Mouse (Mus musculus): Measurements from ENCODE around the gene Shbg.
"Not testable (repeated sequence)": the region's sequence is repeated elsewhere in the genome, so short reads cannot be mapped to it uniquely, and the experiment has no call there.

Shbg gene

DNA sequence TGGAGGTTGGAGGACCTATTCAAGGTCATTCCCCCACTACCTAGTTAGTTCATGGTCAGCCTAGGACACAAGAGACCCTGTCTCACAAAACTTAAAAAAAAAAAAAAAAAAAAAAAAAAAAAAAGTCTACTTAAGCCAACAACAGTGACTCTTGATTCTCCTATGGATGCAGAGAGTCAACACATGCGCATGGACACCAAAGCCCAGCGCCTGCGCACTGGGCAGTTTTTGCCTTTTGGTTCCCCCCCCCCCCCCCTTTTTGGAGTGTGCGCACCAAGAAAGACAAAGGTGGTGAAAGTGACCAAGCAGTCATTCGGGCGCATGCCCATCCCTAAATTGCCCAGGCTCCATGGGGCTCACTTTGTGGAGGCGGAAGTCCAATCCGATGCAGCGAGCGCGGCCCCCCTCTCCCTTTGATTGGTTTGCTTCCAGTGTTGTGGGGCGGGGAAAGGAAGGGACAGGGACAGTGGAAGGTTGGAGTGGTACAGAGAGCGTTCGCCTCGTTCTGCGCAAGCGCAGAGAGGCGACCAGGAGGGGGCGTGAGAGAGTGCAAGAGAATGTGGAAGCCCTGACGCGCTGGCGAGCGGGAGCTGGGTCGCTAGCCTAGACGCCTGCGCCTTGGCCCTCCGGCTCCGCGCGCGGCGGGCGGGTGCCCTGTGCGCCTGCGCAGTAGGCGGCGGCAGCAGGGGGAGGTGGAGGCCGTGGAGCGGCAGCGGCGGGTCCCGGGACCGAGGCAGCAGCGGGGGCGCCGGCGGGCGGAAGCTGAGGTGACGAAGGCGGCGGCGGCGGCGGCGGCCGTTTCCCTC, 14.8 kb upstream of the Shbg start, which contains the start of gene Fxr2:
TSS of gene Fxr2 (plus strand) at position 707 of the 806 bp plus-strand sequence.
- DNase-seq (ENCODE audit: low spot score in 2 of 2): peak; percentile 100

DNA sequence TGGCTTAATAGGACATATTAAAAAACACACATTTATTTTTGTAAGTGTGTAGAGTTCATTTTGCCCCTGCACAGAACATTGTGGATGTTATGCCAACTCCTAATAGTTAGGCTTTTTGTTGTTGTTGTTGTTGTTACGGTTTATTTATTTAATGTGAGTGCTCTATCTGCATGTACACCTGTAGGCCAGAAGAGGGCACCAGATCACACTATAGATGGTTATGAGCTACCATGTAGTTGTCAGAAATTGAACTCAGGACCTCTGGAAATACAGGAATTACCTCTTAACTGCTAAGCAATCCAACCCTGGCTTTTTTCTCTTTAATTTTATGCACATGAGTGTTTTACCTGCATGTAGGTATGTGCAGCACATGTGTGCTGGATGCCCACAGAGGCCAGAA, 12.1 kb upstream of the Shbg start:
- DNase-seq (ENCODE audit: low spot score in 2 of 2): no peak

DNA sequence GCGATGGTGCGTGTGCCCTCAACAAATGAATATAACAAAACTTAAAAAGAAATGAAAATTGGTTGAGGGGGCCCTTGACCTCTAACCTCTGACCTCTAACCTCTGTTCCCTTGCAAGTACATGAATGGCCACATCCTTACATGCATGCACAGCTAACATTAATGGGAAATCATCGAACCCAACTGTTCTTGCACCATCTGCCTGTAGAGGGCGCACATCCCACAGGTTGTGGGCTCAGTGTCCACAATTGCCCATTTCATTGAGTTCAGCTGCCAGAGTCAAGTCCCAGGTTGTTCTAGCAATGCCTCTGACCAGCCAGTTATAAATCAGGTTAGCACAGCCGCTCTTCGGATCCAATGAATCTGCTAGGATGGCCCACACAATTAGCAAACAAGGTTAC, 10.6 kb upstream of the Shbg start:
- peak; percentile 81 to 88 for DNase-seq (ENCODE audit: low spot score in 2 of 2)

DNA sequence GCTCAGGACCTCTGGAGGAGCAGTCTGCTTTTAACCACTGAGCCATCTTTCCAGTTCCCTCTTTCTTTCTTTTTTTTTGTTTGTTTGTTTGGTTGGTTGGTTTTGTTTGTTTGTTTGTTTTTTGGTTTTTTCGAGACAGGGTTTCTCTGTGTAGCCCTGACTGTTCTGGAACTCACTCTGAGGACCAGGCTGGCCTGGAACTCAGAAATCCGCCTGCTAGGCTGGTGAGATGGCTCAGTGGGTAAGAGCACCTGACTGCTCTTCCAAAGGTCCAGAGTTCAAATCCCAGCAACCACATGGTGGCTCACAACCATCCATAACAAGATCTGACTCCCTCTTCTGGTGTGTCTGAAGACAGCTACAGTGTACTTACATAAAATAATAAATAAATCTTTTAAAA, 6.6 kb upstream of the Shbg start:
- not testable (repeated sequence) for DNase-seq (ENCODE audit: low spot score in 2 of 2)

DNA sequence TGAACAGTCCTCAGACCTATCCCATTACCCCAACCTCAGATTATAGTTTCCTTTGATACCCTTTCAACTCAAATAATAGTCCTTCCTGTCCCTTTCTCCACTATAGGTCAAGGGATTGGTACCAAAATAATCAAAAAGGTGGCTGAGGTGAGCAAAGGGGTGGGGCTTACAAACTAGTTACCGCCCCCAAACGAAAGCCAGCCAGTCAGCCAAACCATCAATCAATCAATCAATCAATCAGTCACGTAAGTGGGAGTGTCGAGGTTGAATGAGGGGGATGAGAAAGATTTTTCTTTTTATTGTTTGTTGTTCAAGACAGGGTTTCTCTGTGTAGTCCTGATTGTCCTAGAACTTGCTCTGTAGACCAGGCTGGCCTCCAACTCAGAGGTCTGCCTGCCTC, 5.3 kb upstream of the Shbg start:
- DNase-seq (ENCODE audit: low spot score in 2 of 2): no peak

DNA sequence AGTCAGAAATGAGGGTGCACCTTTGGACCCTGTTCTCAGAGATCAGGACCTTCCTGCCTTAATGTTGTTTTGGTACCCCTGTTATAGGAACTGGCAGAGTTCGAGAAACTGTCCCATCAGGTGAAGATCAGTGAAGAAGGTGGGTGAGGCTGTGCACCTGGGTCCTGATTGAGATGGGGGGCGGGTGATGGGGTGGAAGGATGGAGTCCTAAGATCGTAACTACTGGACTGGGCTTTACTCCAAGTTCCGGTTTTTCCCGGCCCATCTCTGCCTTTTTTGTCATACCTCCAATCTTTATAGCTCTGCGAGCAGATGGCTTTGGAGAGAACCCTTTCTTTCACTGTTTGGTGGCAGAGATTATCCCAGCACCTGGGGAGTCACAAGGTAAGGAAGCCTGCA, 4.7 kb upstream of the Shbg start:
- DNase-seq (ENCODE audit: low spot score in 2 of 2): no peak

DNA sequence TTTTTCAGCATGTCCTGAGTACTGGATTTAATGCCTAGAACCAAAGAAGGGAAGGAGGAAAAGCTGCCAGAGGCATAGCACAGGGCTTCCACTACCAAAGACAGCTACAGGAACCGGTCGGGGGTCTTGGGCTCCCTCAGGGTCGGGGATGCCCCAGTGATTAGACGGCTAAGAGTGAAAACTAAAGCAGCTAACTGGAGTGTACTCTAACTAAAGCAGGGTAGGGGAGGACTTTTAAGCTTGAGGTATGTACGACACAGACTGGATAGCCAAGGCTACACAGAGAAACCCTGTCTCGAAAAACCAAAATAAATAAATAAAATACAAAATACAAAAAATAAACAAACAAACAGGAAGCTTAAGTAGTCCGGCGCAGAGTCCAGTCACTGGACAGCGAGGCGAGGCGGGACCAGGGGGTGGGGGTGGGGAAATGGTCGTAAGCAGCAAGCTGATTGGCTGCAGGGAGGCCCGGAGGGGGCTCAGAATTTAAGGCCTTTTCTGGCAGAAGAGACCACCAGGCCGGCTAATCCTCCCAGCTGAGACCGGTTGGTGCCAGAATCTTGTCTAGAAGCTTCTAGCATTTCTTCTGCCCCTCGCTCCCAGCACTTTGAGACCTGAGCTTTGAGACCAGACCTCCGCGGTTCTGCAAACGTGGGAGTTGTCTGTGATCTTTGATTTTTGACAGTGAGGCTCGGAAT, 4.0 kb upstream of the Shbg start, which contains the start of gene Sat2:
TSS of gene Sat2 (plus strand) at position 454 of the 698 bp plus-strand sequence.
- no peak for DNase-seq (ENCODE audit: low spot score in 2 of 2)

DNA sequence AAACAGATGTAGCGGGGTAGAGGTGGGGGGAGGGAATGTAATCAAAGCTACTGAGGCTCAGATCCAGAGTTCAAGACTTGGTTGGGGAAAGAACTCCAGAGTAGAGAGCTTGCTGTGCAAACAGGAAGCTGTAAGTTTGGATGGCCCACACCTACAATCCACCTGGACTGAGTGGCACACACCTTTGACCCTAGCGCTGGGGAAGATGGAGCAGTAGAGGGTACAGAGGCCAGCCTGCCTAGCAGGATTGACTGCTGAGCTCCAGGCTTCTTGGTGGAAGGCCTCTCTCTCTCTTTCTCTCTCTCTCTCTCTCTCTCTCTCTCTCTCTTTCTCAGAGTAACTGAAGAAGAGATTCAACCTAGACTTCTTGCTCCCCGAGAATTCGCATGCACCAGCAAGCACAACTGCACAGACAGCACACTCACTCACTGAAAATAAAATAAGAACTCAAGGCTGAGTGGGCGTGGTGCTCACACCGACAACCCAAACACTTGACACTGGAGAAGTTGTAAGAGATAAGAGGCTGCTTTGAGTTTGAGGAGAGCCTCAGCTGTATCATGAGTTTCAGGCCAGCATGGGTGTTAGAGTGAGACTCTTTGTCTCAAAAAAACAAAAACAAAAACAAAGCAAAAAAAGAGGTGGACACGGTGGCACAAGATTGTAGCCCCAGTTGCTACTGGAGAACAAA, 2.8 kb upstream of the Shbg start:
- DNase-seq (ENCODE audit: low spot score in 2 of 2): no peak

DNA sequence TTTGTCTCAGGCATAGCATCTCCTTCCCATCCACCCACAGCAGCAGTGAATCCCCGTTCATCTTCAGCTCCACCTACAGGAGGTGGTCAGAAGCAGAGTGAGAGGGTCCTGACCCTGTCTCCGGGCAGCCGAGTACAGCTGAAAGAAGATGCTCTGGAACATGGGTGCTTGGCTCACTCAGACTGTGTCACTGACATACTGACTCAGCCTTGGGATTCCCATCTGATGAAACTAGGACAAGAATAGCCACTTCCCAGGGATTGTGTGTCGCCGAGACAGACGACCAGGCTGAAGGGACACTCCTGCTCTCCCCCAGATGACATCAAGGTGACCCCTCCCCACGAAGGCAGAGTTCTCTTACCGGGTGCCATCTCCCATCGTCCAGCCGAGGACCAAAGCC, 924 bp downstream of the Shbg start:
- DNase-seq (ENCODE audit: low spot score in 2 of 2): no peak

DNA sequence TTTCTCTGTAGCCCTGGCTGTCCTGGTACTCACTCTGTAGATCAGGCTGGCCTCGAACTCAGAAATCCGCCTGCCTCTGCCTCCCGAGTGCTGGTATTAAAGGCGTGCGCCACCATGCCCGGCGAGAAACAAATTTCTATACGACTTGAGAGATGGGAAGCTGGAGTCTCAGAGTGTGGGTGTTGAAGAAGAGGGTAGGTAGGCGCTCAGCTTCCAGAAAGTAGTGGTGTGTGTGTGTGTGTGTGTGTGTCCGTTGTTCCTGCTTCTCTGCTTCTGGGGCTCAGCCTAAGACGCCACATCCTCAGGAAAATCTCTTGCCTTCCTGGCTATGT, 3.5 kb downstream of the Shbg start:
- DNase-seq (ENCODE audit: low spot score in 2 of 2): not testable (repeated sequence)

DNA sequence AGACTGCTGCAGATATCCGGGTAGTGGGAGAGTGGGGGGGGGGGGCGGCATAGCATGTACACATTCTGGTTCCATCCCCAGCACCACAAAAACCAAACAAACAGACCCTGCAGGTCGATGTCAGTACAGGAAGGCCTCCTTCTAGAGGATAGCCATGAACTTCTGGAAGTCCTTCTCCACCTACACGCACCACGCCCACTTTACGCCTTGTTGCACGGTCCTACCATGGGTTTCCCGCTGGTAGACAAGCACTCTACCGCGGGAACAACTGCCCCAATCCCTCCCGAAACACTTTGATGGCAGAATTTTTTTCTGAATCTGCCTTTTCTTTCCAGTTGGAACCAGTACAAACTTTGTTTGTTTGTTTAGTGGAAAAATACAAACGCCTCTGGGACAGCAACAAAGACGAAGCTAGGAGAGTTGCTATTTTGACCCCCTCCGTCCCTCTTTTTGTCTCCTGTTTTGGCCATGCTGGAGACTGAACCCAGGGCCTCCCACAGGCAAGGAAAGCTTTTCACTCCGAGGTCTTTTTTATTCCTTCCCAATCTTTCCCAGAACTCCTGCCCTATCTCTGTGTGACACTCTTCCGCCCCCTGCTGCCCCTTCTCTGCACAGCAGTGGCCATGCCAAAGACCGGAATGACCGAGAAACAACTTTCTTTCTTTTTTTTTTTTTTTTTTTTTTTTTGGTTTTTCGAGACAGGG, 4.0 kb downstream of the Shbg start:
- DNase-seq (ENCODE audit: low spot score in 2 of 2): peak; percentile 84 to 88

DNA sequence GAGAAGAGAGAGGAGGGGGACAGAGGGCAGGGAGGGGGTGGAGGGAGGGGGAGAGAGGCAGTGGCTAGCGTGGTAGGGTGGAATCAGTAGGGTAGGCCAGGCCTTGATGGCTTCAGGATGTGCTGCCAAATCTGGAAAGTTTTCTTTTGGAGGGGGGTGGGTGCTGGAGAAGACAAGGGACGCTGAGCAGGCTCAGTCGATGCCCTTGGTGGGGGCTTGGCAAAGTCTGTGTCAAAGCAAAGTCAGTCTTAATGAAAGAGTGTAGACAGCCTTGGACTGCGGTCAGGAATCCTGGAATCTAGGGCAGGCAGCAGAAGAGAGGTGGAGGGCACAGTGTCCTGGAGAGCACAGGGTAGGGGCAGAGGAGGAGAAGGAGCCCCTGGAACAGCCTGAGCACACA, 6.8 kb downstream of the Shbg start:
- no peak for DNase-seq (ENCODE audit: low spot score in 2 of 2)

DNA sequence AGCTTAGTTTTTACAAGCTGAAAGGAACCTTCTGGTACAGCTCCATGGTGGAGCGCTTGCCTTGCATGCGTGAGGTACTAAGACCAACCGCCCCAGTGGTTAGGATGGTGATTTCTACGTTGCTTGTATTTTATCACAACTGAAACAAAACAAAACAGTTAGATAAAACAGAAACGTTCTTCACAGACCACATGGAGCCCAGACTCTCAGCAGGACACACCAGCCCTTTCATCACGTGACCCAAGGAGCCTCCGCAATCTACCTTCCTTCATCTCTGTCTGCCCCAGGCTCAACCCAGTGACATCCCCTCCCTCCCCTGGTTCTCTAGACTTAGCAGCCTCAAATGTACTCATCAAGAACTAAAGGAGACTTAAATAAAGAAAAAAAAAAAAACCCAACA, 8.3 kb downstream of the Shbg start:
- no peak for DNase-seq (ENCODE audit: low spot score in 2 of 2)

DNA sequence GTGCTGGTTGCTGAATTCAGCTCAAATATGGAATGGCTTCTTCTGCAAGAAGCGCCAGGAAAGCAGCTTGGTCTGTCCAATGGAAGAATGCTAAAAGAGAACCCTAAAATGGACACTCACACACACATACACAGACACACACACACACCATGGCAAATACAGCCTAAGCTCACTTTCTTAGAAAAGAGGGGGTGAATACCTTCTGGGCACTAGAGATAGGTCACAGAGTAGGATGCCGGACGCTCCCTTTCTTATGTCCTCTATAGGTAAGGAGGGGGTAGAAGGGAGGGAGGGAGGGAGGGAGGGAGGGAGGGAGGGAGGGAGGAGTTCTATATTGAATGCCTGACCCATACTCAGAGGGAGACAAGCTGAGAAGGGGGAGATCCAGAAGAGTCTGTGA, 9.2 kb downstream of the Shbg start:
- no peak for DNase-seq (ENCODE audit: low spot score in 2 of 2)

DNA sequence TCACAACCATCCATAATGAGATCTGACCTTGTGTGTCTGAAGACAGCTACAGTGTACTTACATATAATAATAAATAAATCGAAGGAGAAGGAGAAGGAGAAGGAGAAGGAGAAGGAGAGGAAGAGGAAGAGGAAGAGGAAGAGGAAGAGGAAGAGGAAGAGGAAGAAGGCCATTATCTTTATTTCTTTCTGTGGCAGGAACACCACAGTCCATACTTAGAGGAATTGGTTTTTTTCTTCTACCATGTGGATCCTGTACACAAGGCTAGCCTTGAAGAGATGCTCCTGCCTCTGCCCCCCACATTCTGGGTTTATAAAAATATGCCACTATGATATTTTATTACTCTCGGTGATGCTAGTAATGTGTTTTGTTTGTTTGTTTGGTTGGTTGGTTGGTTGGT, 10.9 kb downstream of the Shbg start:
- no peak for DNase-seq (ENCODE audit: low spot score in 2 of 2)

DNA sequence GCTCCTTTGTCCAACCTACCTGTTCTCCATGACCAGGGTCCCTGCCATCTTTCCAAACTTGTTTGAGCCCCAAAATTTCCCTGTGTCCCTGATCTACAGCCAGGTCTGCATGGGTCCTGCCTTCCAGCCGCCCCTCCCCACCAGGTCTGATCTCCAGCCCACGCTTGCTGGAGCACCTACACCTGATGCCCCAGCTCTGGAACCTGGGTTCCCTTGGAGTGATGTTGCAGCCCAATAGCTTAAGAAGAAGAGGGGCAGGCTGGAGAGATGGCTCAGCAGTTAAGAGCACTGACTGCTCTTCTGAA, 11.3 kb downstream of the Shbg start:
- no peak for DNase-seq (ENCODE audit: low spot score in 2 of 2)

DNA sequence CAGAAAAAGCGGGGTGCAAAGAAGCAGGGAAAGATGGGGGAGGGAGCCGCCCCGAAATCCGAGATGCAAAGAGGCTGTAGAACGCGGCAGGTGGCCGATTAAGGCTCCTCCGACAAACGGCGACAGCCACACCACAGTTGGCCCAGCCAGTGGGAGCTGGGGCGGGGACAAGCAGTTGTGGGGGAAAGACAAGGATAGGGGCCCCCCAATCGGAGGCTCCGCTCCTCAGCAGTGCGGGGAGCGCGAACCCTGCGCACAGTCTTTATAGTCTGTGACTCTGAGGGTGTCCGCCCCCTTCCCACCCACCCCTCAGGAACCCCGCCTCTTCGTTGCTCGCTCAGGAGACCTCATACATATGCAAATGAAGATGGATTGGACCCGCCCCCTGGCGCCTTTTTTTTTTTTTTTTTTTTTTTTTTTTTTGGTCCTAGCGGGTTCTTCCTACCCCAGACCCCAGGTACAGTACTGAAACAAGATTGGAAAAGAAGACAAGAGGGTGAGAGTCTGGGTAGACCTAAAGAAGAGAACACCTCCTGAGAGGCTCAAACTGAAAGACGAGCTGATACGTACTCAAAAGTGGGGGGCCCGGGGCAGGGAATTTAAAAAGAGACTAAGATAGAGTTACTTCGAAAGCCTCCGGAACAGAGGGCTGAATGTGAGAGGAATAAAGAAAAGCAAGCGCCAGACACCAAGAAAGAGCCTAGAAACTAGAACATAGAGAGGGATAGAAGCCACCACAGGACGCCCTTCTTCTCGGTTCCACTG, 11.8 kb downstream of the Shbg start, which contains the start of gene Atp1b2:
TSS of gene Atp1b2 (minus strand) at position 217 of the 765 bp plus-strand sequence.
- peak; percentile 81 to 84 for DNase-seq (ENCODE audit: low spot score in 2 of 2)

DNA sequence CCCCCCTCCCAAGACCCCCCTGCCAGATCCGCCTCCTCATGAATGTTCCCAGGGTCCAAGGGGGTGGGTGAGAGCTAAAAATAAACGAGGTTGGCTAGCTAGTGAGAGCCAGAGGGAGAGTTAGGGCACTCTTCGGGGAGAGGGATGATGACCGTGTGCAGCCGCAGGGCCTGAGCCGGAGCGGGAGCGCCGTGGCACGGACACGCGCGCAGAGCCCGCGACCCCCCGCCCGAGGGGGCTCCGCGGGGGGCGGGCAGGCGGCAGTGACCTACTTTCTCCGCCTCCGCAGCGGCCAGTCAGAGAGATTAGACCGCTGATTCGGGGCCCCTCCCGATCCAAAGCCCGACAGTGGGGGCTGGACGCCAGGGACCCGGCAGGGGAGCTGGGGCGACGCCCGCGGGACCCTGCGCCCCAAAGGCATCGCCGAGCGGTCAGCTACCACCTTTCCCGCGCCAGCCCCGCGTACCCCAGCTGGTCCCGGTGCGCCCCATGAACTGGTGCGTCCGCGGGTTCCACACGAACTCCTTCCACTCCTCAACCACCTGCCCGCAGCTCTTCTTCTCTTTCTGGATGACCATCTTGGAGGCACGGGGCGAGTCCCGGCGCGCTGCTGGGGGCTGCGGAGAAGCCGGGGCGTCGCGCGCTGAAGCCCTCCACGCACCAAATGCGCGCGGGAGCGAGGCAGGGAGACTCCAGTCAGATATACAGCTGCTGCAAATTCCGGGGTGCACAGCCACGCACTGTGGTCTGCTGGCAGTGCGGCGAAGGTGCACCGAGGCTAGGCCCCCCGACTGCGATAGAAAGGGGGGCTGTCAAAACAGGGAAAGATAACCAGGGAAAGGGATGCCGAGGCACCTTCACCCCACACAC, 12.7 kb downstream of the Shbg start:
- peak in 1 of 2 experiments; percentile 51 for DNase-seq (ENCODE audit: low spot score in 2 of 2)

DNA sequence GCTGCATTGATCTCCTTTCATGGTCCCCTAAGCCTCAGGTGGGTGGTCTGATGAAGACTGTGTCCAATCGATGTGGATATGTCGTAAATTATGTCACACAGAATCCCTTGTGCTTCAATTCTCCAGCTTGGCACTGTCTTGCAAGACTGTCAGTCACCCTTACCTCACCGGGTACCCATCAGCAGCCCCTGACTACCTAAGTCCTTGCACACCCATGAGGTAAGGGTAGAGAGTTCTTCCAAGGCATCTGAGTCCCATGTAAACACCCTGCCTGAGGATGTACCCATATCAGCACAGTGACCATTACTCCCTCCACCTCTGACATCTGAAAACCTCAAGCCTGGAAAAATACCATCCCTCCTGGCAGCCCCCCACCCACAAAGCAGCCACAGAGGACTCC, 13.4 kb downstream of the Shbg start:
- DNase-seq (ENCODE audit: low spot score in 2 of 2): no peak

DNA sequence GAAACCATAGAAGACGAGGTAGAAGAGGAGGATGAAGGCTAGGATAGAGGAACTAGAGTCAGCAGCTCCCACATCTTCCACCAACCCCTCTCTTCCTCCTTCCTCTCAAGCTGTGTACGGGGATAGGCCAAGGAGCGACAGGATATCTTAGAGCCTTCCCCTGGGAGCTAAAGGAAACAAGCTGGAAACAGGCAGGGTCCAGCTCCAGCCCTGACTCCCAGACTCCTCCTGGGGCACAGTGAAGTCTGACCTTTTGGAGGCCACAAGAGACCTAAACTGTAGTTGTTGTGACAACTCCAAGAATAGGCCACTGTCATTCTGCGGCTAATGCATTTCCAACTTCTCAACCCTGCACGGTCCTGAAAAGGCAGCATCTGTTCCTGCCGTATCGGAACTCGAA, 14.2 kb downstream of the Shbg start:
- no peak for DNase-seq (ENCODE audit: low spot score in 2 of 2)
